Mouse (Mus musculus) spleen, adult 2 months (tissue): ENCODE data around the gene Ube2k.

ENCODE experiments used
- CTCF ChIP-seq: fragments of 200-500 bp; IDR thresholded peaks from 2 replicates; pipeline ENCODE4 v1.5.1; 2011; ENCODE audit warnings: mild to moderate bottlenecking, inconsistent platforms; ENCODE audit not compliant: insufficient read depth, insufficient read length, insufficient replicate concordance; ENCODE audit errors: extremely low read depth
- POLR2A ChIP-seq: fragments of 200-500 bp; IDR thresholded peaks from 2 replicates; pipeline ENCODE4 v1.6.1; 2011; ENCODE audit warnings: low read depth, low read length, inconsistent platforms

GRCm38 (mm10) chr5:65574876-65575275 is 37.8 kb downstream of the Ube2k start:
- TF ChIP-seq POLR2A (no peak), CTCF (no peak)
